In the genomic region with DNA sequence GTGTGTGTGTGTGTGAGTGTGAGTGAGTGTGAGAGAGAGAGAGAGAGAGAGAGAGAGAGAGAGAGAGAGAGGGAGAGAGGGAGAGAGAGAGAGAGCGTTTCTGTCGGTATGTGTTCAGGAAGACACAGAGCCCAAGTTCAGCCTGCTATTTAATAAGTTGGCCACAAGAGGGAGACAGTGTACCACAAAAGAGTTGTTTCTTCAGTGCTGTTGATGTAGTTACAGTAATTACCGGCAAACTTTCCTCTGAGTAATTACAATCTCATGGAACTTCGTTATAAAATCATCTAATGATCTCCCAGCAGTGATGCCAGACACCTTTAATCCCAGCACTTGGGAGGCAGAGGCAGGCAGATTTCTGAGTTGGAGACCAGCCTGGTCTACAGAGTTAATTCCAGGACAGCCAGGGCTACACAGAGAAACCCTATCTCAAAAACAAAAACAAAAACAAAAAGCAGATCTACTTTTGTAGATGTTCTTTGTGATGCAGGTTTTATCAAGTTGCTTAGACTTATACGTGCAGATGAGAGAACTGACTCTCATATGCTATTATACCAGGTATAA, we compare ENCODE assay signal across 8 mouse cellular contexts. TPM values are rescaled to one million over a fixed set of nuclear protein-coding genes. Genes with fewer than 3 reads are reported as not detected.
DNase-seq lines count a peak whose midpoint lies in the region; ATAC-seq and TF ChIP-seq lines count a peak whose summit lies in the region.

No protein-coding gene starts in this region.

- H3K4me3 ChIP-seq in hindbrain, embryonic 10.5 days: no peak overlapping the region
- no peak overlapping the region for H3K4me3 ChIP-seq in hindbrain, embryonic 13.5 days
- no peak overlapping the region for H3K4me3 ChIP-seq in forebrain, embryonic 11.5 days (ENCODE audit: low read depth, low read length)
- no peak overlapping the region for H3K4me3 ChIP-seq in hindbrain, postnatal 0 days (ENCODE audit: low read length)
- H3K4me3 ChIP-seq in stomach, postnatal 0 days (ENCODE audit: low read depth, low read length): no peak overlapping the region

- no peak for TF ChIP-seq EP300 in stomach, postnatal 0 days (optimal IDR thresholded peaks at IDR 0.05)

- H3K9me3 ChIP-seq in hindbrain, embryonic 10.5 days: no peaks in the 10 kb centered on the region
- no peaks in the 10 kb centered on the region for H3K9me3 ChIP-seq in hindbrain, embryonic 13.5 days
- no peaks in the 10 kb centered on the region for H3K9me3 ChIP-seq in forebrain, embryonic 11.5 days (ENCODE audit: control insufficient read depth, low read length)
- H3K9me3 ChIP-seq in hindbrain, postnatal 0 days (ENCODE audit: low read length): no peaks in the 10 kb centered on the region
- H3K9me3 ChIP-seq in stomach, postnatal 0 days (ENCODE audit: control insufficient read depth, low read length): no peaks in the 10 kb centered on the region

- ATAC-seq in hindbrain, embryonic 13.5 days (ENCODE audit: low FRiP score): no peak; the same call in 1 of the 2 replicates
- peak; percentile 77 for ATAC-seq in forebrain, embryonic 11.5 days (replicated peaks; ENCODE audit: low FRiP score)
- ATAC-seq in hindbrain, postnatal 0 days: peak; percentile 91
- ATAC-seq in megakaryocyte progenitor cell, adult 5-6 weeks (replicated peaks; ENCODE audit: poor library complexity): peak; percentile 91
- ATAC-seq in stomach, postnatal 0 days (ENCODE audit: low FRiP score, low TSS enrichment): peak; percentile 71; the same call in 1 of the 2 replicates

- H3K27me3 ChIP-seq in hindbrain, embryonic 10.5 days (ENCODE audit: insufficient read depth, poor library complexity, severe bottlenecking): no peaks in the 10 kb centered on the region
- no peaks in the 10 kb centered on the region for H3K27me3 ChIP-seq in hindbrain, embryonic 13.5 days
- no peaks in the 10 kb centered on the region for H3K27me3 ChIP-seq in forebrain, embryonic 11.5 days (ENCODE audit: control insufficient read depth, insufficient read depth, low read length)
- no peaks in the 10 kb centered on the region for H3K27me3 ChIP-seq in hindbrain, postnatal 0 days (ENCODE audit: insufficient read depth, low read length)
- H3K27me3 ChIP-seq in stomach, postnatal 0 days (ENCODE audit: control insufficient read depth, insufficient read depth, low read length): no peaks in the 10 kb centered on the region

- TF ChIP-seq CTCF in hindbrain, postnatal 0 days (IDR thresholded peaks at IDR 0.05; ENCODE audit: low read depth): peak; percentile 88
- TF ChIP-seq CTCF in stomach, postnatal 0 days (IDR thresholded peaks at IDR 0.05; ENCODE audit: low read depth): peak; percentile 93

- 13% methylated on average over 5 of the region's 5 CpGs for WGBS in hindbrain, embryonic 10.5 days
- WGBS in hindbrain, embryonic 13.5 days: 12% methylated on average over 5 of the region's 5 CpGs
- 11% methylated on average over 5 of the region's 5 CpGs for WGBS in forebrain, embryonic 11.5 days
- WGBS in hindbrain, postnatal 0 days: 10% methylated on average over 5 of the region's 5 CpGs
- 8% methylated on average over 5 of the region's 5 CpGs for WGBS in stomach, postnatal 0 days

- no peak overlapping the region for H3K4me2 ChIP-seq in hindbrain, embryonic 13.5 days
- no peak overlapping the region for H3K4me2 ChIP-seq in forebrain, embryonic 11.5 days (ENCODE audit: low read depth, low read length, severe bottlenecking)
- no peak overlapping the region for H3K4me2 ChIP-seq in hindbrain, postnatal 0 days (ENCODE audit: low read depth, low read length)
- no peak overlapping the region for H3K4me2 ChIP-seq in stomach, postnatal 0 days (replicated peaks; ENCODE audit: low read depth)

- DNase-seq in hindbrain, embryonic 10.5 days (ENCODE audit: low spot score): peak; percentile 45
- DNase-seq in c-Kit-positive CD71-positive TER-119-negative erythroid progenitor cells, embryonic 14.5 days (ENCODE audit: low read depth): peak; percentile 84
- DNase-seq in forebrain, embryonic 11.5 days (ENCODE audit: low spot score): peak; percentile 60
- DNase-seq in hindbrain, postnatal 0 days (ENCODE audit: low spot score): peak; percentile 92
- peak; percentile 63 for DNase-seq in left cerebral cortex, adult 11 months (ENCODE audit: low spot score)
- peak; percentile 41 for DNase-seq in stomach, postnatal 0 days (ENCODE audit: low spot score)

- H3K9ac ChIP-seq in hindbrain, embryonic 13.5 days: no peak overlapping the region
- no peak overlapping the region for H3K9ac ChIP-seq in forebrain, embryonic 11.5 days (ENCODE audit: low read length)
- H3K9ac ChIP-seq in hindbrain, postnatal 0 days (replicated peaks; ENCODE audit: low read length): no peak overlapping the region
- H3K9ac ChIP-seq in stomach, postnatal 0 days (ENCODE audit: low read length): no peak overlapping the region

- H3K27ac ChIP-seq in hindbrain, embryonic 10.5 days: no peak overlapping the region
- no peak overlapping the region for H3K27ac ChIP-seq in hindbrain, embryonic 13.5 days
- H3K27ac ChIP-seq in forebrain, embryonic 11.5 days (ENCODE audit: low read depth, low read length): no peak overlapping the region
- H3K27ac ChIP-seq in hindbrain, postnatal 0 days: no peak overlapping the region
- H3K27ac ChIP-seq in stomach, postnatal 0 days (replicated peaks): no peak overlapping the region

- H3K36me3 ChIP-seq in hindbrain, embryonic 10.5 days: no peaks in the 10 kb centered on the region
- H3K36me3 ChIP-seq in hindbrain, embryonic 13.5 days: no peaks in the 10 kb centered on the region
- no peaks in the 10 kb centered on the region for H3K36me3 ChIP-seq in forebrain, embryonic 11.5 days (ENCODE audit: control insufficient read depth, insufficient read depth, low read length)
- no peaks in the 10 kb centered on the region for H3K36me3 ChIP-seq in hindbrain, postnatal 0 days (ENCODE audit: insufficient read depth, low read length)
- H3K36me3 ChIP-seq in stomach, postnatal 0 days (ENCODE audit: control insufficient read depth, insufficient read depth, low read length): no peaks in the 10 kb centered on the region

- no peaks in the 10 kb centered on the region for H3K4me1 ChIP-seq in hindbrain, embryonic 10.5 days (replicated peaks)
- no peaks in the 10 kb centered on the region for H3K4me1 ChIP-seq in hindbrain, embryonic 13.5 days (replicated peaks)
- H3K4me1 ChIP-seq in forebrain, embryonic 11.5 days (replicated peaks; ENCODE audit: control insufficient read depth, insufficient read depth, low read length): no peaks in the 10 kb centered on the region
- H3K4me1 ChIP-seq in hindbrain, postnatal 0 days (ENCODE audit: insufficient read depth, low read length): no peaks in the 10 kb centered on the region
- H3K4me1 ChIP-seq in stomach, postnatal 0 days (replicated peaks; ENCODE audit: control insufficient read depth, insufficient read depth): no peaks in the 10 kb centered on the region

RNA-seq across cellular contexts. Expression of gene Tfpi, which starts 21.3 kb away (rescaled TPM):
- 18.1 and 18.2 TPM in 2 replicates for polyA plus RNA-seq in hindbrain, embryonic 10.5 days (2016; fragmentation: Nextera tagmentation; extraction: Ambion mirVana)
- polyA plus RNA-seq in hindbrain, embryonic 13.5 days (2015; fragmentation: Nextera tagmentation; extraction: Ambion mirVana): 19.7 and 22.1 TPM in 2 replicates
- 9.0 and 9.9 TPM in 2 replicates for polyA plus RNA-seq in forebrain, embryonic 11.5 days (2014; fragmentation: Nextera tagmentation; extraction: Ambion mirVana)
- 9.5 and 10.7 TPM in 2 replicates for total RNA-seq in hindbrain, postnatal 0 days (2014; rRNA removed)
- polyA plus RNA-seq in hindbrain, postnatal 0 days (2015; fragmentation: Nextera tagmentation; extraction: Ambion mirVana): 13.1 and 15.3 TPM in 2 replicates
- 68.1 and 70.0 TPM in 2 replicates for total RNA-seq in megakaryocyte progenitor cell, adult 5-6 weeks (2015)
- total RNA-seq in megakaryocyte progenitor cell, adult 5-6 weeks (2017): 56.1 and 62.7 TPM in 2 replicates
- 22.8 and 23.4 TPM in 2 replicates for polyA plus RNA-seq in stomach, postnatal 0 days (2015; fragmentation: Nextera tagmentation; extraction: Ambion mirVana)

RNA-seq across cellular contexts. Expression of gene Calcrl, which starts 30.1 kb away (rescaled TPM):
- 12.9 and 13.1 TPM in 2 replicates for polyA plus RNA-seq in hindbrain, embryonic 10.5 days (2016; fragmentation: Nextera tagmentation; extraction: Ambion mirVana)
- polyA plus RNA-seq in hindbrain, embryonic 13.5 days (2015; fragmentation: Nextera tagmentation; extraction: Ambion mirVana): 12.5 and 14.2 TPM in 2 replicates
- polyA plus RNA-seq in forebrain, embryonic 11.5 days (2014; fragmentation: Nextera tagmentation; extraction: Ambion mirVana): 13.3 and 14.1 TPM in 2 replicates
- total RNA-seq in hindbrain, postnatal 0 days (2014; rRNA removed): 19.8 and 31.9 TPM in 2 replicates
- 12.0 and 16.8 TPM in 2 replicates for polyA plus RNA-seq in hindbrain, postnatal 0 days (2015; fragmentation: Nextera tagmentation; extraction: Ambion mirVana)
- 11.1 and 17.5 TPM in 2 replicates for total RNA-seq in megakaryocyte progenitor cell, adult 5-6 weeks (2015)
- total RNA-seq in megakaryocyte progenitor cell, adult 5-6 weeks (2017): 41.4 and 51.3 TPM in 2 replicates
- 18.1 and 18.2 TPM in 2 replicates for polyA plus RNA-seq in stomach, postnatal 0 days (2015; fragmentation: Nextera tagmentation; extraction: Ambion mirVana)

Comparison
In these comparisons a context has a peak if more than half of its experiments do, and no peak if none do; other contexts are left out.
1. DNase-seq: peak in every context shown above with its lines; median percentile 92 in hindbrain, postnatal 0 days; 84 in c-Kit-positive CD71-positive TER-119-negative erythroid progenitor cells, embryonic 14.5 days; 63 in left cerebral cortex, adult 11 months; 60 in forebrain, embryonic 11.5 days; 45 in hindbrain, embryonic 10.5 days; 41 in stomach, postnatal 0 days.